ENCODE assay signal across 16 mouse cellular contexts in the genomic region with DNA sequence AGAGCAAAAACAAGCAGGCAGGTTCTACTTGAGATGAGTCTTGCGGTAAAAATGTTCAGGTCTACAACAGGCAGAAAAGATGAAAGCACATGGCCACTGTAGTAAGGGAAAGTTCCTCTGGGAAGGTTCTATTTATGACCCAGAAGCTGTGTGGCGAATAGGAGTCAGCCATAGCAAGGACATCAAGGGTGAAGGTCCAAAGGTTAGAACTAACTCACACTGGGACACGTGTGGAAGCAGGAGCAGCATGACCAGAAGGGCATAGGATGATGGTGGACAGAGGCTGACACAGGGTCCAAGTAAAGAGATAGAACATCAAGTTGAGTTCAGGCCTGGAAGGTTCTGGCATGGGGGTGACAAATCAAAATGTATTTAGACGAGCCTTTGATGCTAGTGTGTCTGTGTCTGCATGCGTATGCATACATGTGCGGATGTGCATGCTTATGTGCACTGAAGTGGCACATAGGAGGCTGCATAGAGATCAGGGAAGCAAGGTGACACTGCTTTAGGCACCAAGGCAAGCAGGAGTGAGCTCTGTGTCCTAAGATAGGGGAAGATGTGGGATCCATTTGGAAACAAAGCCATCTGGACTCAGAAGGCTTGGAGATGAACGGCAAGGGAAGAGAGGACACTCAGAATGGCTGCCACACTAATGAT. TPM values are rescaled to one million over a fixed set of nuclear protein-coding genes. Genes with fewer than 3 reads are reported as not detected.
A peak's percentile ranks its signal among the peaks of the same experiment; 100 is the strongest.
DNase-seq lines count a peak whose midpoint lies in the region; ATAC-seq and TF ChIP-seq lines count a peak whose summit lies in the region.
"Had no signal": no experiment of that assay in that cellular context is flagged by ENCODE, and none has a peak within 500 bp of the region (broad histone marks: within the 10 kb centered on the region; RNA-seq: fewer than 3 reads in every experiment).

No protein-coding gene starts in this region.

- H3K36me3 ChIP-seq in hindbrain, embryonic 10.5 days = no peaks in the 10 kb centered on the region
- no peaks in the 10 kb centered on the region for H3K36me3 ChIP-seq in hindbrain, embryonic 12.5 days
- H3K36me3 ChIP-seq in MEL (ENCODE audit: control insufficient read depth in 1 of 2, insufficient read depth in 2 of 2, low read length in 2 of 2) = peaks cover 0 to 23% of the 10 kb centered on the region in 2 experiments; a peak in 2 of 4 replicates
- no peaks in the 10 kb centered on the region for H3K36me3 ChIP-seq in liver, embryonic 14.5 days (replicated peaks; ENCODE audit: control insufficient read depth, insufficient read depth, low read depth)
- H3K36me3 ChIP-seq in thymus, adult 2 months (ENCODE audit: control insufficient read depth, insufficient read depth, low read length) = no peaks in the 10 kb centered on the region
- H3K36me3 ChIP-seq: embryonic facial prominence, embryonic 15.5 days; limb, embryonic 15.5 days; neural tube, embryonic 12.5 days had no signal

- no peak for TF ChIP-seq RAD21 in MEL (IDR thresholded peaks at IDR 0.05; ENCODE audit: low read depth, low read length)

- H3K4me3 ChIP-seq in hindbrain, embryonic 10.5 days = no peak overlapping the region
- H3K4me3 ChIP-seq in hindbrain, embryonic 12.5 days = no peak overlapping the region
- H3K4me3 ChIP-seq in MEL (ENCODE audit: control insufficient read depth in 1 of 2, insufficient read depth in 1 of 2, low read depth in 2 of 2, low read length in 2 of 2) = no peak overlapping the region
- peak overlapping the region in 1 of 2 experiments; percentile 18; a peak in 1 of 4 replicates for H3K4me3 ChIP-seq in liver, embryonic 14.5 days (ENCODE audit: insufficient read depth in 1 of 2, low read depth in 2 of 2, low read length in 2 of 2)
- H3K4me3 ChIP-seq in thymus, adult 2 months (ENCODE audit: control insufficient read depth, insufficient read depth, low read length) = no peak overlapping the region
- H3K4me3 ChIP-seq: embryonic facial prominence, embryonic 15.5 days; gastrocnemius, adult 2 months; limb, embryonic 15.5 days; neural tube, embryonic 12.5 days had no signal

- no peak overlapping the region for H3K4me2 ChIP-seq in hindbrain, embryonic 12.5 days (replicated peaks)
- H3K4me2 ChIP-seq in liver, embryonic 14.5 days (ENCODE audit: low read depth) = peak overlapping the region; percentile 64
- H3K4me2 ChIP-seq: embryonic facial prominence, embryonic 15.5 days; limb, embryonic 15.5 days; neural tube, embryonic 12.5 days had no signal

- peaks cover 42% of the 10 kb centered on the region for H3K4me1 ChIP-seq in hindbrain, embryonic 10.5 days (replicated peaks)
- peaks cover 35% of the 10 kb centered on the region for H3K4me1 ChIP-seq in hindbrain, embryonic 12.5 days
- peaks cover 11 to 29% of the 10 kb centered on the region in 2 experiments for H3K4me1 ChIP-seq in MEL (ENCODE audit: control insufficient read depth in 1 of 2, insufficient read depth in 2 of 2, low read length in 2 of 2)
- H3K4me1 ChIP-seq in liver, embryonic 14.5 days (replicated peaks; ENCODE audit: control insufficient read depth in 2 of 2, insufficient read depth in 2 of 2, low read length in 1 of 2) = peaks cover 58 to 76% of the 10 kb centered on the region in 2 experiments
- peaks cover 8% of the 10 kb centered on the region for H3K4me1 ChIP-seq in thymus, adult 2 months (replicated peaks; ENCODE audit: control insufficient read depth, insufficient read depth, low read length)

- H3K27me3 ChIP-seq in hindbrain, embryonic 10.5 days (ENCODE audit: insufficient read depth, poor library complexity, severe bottlenecking) = no peaks in the 10 kb centered on the region
- H3K27me3 ChIP-seq in hindbrain, embryonic 12.5 days = no peaks in the 10 kb centered on the region
- no peaks in the 10 kb centered on the region for H3K27me3 ChIP-seq in MEL (ENCODE audit: control insufficient read depth in 1 of 2, insufficient read depth in 2 of 2, low read length in 2 of 2)
- H3K27me3 ChIP-seq in liver, embryonic 14.5 days (ENCODE audit: control insufficient read depth, insufficient read depth, low read length) = no peaks in the 10 kb centered on the region
- no peaks in the 10 kb centered on the region for H3K27me3 ChIP-seq in thymus, adult 2 months (ENCODE audit: control insufficient read depth, insufficient read depth, low read length)
- H3K27me3 ChIP-seq: embryonic facial prominence, embryonic 15.5 days; limb, embryonic 15.5 days; neural tube, embryonic 12.5 days had no signal

- TF ChIP-seq CTCF in MEL (IDR thresholded peaks at IDR 0.05 in 2 of 3, conservative IDR thresholded peaks at IDR 0.05 in 1 of 3; ENCODE audit: control insufficient read depth in 1 of 3, insufficient read depth in 1 of 3, low read depth in 2 of 3, low read length in 3 of 3, poor library complexity in 1 of 3, severe bottlenecking in 1 of 3) = no peak
- no peak for TF ChIP-seq CTCF in liver, embryonic 14.5 days (IDR thresholded peaks at IDR 0.05; ENCODE audit: low read depth)
- TF ChIP-seq CTCF in thymus, adult 2 months (IDR thresholded peaks at IDR 0.05; ENCODE audit: borderline replicate concordance, control insufficient read depth, extremely low read depth, insufficient read depth, low read length, poor library complexity) = no peak

- no peaks in the 10 kb centered on the region for H3K79me2 ChIP-seq in MEL (ENCODE audit: control insufficient read depth, insufficient read depth, low read length, poor library complexity)

- no peak for TF ChIP-seq EP300 in MEL (IDR thresholded peaks at IDR 0.05; ENCODE audit: low read depth in 1 of 2, low read length in 2 of 2)
- no peak; the same call in 1 of the 2 replicates for TF ChIP-seq EP300 in liver, embryonic 14.5 days (IDR thresholded peaks at IDR 0.05; ENCODE audit: low read depth)

- 86% methylated on average over 7 of the region's 7 CpGs for WGBS in hindbrain, embryonic 10.5 days
- 89% methylated on average over 7 of the region's 7 CpGs for WGBS in hindbrain, embryonic 12.5 days
- WGBS in liver, embryonic 14.5 days (ENCODE audit: insufficient replicate concordance) = 56% methylated on average over 7 of the region's 7 CpGs
- WGBS in thymus, adult 2 months = 92% methylated on average over 7 of the region's 7 CpGs

- DNase-seq in hindbrain, embryonic 10.5 days (ENCODE audit: low spot score) = no peak
- DNase-seq in MEL (ENCODE audit: low read depth, low spot score) = no peak
- DNase-seq in liver, embryonic 14.5 days (ENCODE audit: low read depth in 3 of 3, low spot score in 3 of 3) = no peak
- no peak for DNase-seq in thymus, adult 2 months
- no peak for DNase-seq in cerebellum, adult 18-20 months
- DNase-seq: cerebellum, adult 8-10 months; gastrocnemius, adult 2 months; lung, postnatal 4 days; right cerebral cortex, postnatal 4 days had no signal

- no peak for ATAC-seq in hindbrain, embryonic 12.5 days (ENCODE audit: low FRiP score)
- peak; percentile 26 for ATAC-seq in erythroblast, adult 5-6 weeks (replicated peaks; ENCODE audit: low FRiP score, poor library complexity, severe bottlenecking)
- peak; percentile 64 for ATAC-seq in liver, embryonic 14.5 days (ENCODE audit: insufficient read depth)
- ATAC-seq in inflammation-experienced regulatory T-cells, adult 6 months = no peak
- ATAC-seq: forebrain, embryonic 14.5 days had no signal

- H3K9me3 ChIP-seq in hindbrain, embryonic 10.5 days = no peaks in the 10 kb centered on the region
- no peaks in the 10 kb centered on the region for H3K9me3 ChIP-seq in hindbrain, embryonic 12.5 days (replicated peaks)
- no peaks in the 10 kb centered on the region for H3K9me3 ChIP-seq in MEL (replicated peaks; ENCODE audit: insufficient read depth, low read length)
- no peaks in the 10 kb centered on the region for H3K9me3 ChIP-seq in liver, embryonic 14.5 days (ENCODE audit: control insufficient read depth, low read length)
- H3K9me3 ChIP-seq: embryonic facial prominence, embryonic 15.5 days; limb, embryonic 15.5 days; neural tube, embryonic 12.5 days had no signal

- H3K27ac ChIP-seq in hindbrain, embryonic 10.5 days = peak overlapping the region; percentile 67
- H3K27ac ChIP-seq in hindbrain, embryonic 12.5 days = no peak overlapping the region
- peak overlapping the region; percentile 79 for H3K27ac ChIP-seq in MEL (ENCODE audit: control insufficient read depth, low read depth, low read length)
- H3K27ac ChIP-seq in liver, embryonic 14.5 days = peak overlapping the region; percentile 99
- no peak overlapping the region for H3K27ac ChIP-seq in thymus, adult 2 months (ENCODE audit: control insufficient read depth, insufficient read depth, low read length)
- H3K27ac ChIP-seq: embryonic facial prominence, embryonic 15.5 days; gastrocnemius, adult 2 months; limb, embryonic 15.5 days; neural tube, embryonic 12.5 days had no signal

- no peak for TF ChIP-seq POLR2A in MEL (IDR thresholded peaks at IDR 0.05; ENCODE audit: control insufficient read depth in 1 of 2, insufficient read depth in 1 of 2, low read depth in 1 of 2, low read length in 2 of 2, poor library complexity in 1 of 2)
- TF ChIP-seq POLR2A in thymus, adult 2 months (IDR thresholded peaks at IDR 0.05; ENCODE audit: control insufficient read depth, extremely low read depth, insufficient read depth, low read length, poor library complexity) = no peak

- no peak overlapping the region for H3K9ac ChIP-seq in hindbrain, embryonic 12.5 days
- H3K9ac ChIP-seq in MEL (ENCODE audit: control insufficient read depth, low read depth, low read length, poor library complexity, severe bottlenecking) = peak overlapping the region; percentile 49
- peak overlapping the region; percentile 74 for H3K9ac ChIP-seq in liver, embryonic 14.5 days (replicated peaks)
- H3K9ac ChIP-seq: embryonic facial prominence, embryonic 15.5 days; limb, embryonic 15.5 days; neural tube, embryonic 12.5 days had no signal

TF ChIP-seq in MEL, 35 proteins besides CTCF, POLR2A, EP300 and RAD21 (continues in another document):
- TF ChIP-seq ZKSCAN1 (IDR thresholded peaks at IDR 0.05; ENCODE audit: low read depth, low read length) (no peak), USF1 (IDR thresholded peaks at IDR 0.05; ENCODE audit: low read depth, low read length) (no peak), MAX (IDR thresholded peaks at IDR 0.05; ENCODE audit: low read length) (peak; percentile 19; the same call in 1 of the 2 replicates), HCFC1 (IDR thresholded peaks at IDR 0.05; ENCODE audit: low read depth, low read length) (no peak)

RNA-seq across cellular contexts. Expression of a gene that starts 28.7 kb away (rescaled TPM):
- polyA plus RNA-seq in hindbrain, embryonic 10.5 days (2016; fragmentation: Nextera tagmentation; extraction: Ambion mirVana) = 5.4 and 6.0 TPM in 2 replicates
- polyA plus RNA-seq in hindbrain, embryonic 12.5 days (2016; fragmentation: Nextera tagmentation; extraction: Ambion mirVana) = 16.0 and 18.6 TPM in 2 replicates
- 3.4 and 3.8 TPM in 2 replicates for total RNA-seq in MEL (2012; rRNA removed)
- 1 to 10 TPM in 1 of 2 experiments, not detected in 1; 4.9 TPM for polyA plus RNA-seq in MEL (2012; ENCODE audit: insufficient read depth in 1 of 2, insufficient read length in 2 of 2, low read depth in 1 of 2, low replicate concordance in 2 of 2, missing spikeins in 1 of 2)
- 1,203 and 1,240 TPM in 2 replicates for total RNA-seq in erythroblast, adult 5-6 weeks (2015; ENCODE audit: low replicate concordance)
- total RNA-seq in erythroblast, adult 5-6 weeks (2017; ENCODE audit: low replicate concordance) = 858 and 892 TPM in 2 replicates
- polyA plus RNA-seq in liver, embryonic 14.5 days (2012; rRNA removed) = 21.5 and 25.1 TPM in 2 replicates
- 28.7 and 29.4 TPM in 2 replicates for polyA plus RNA-seq in liver, embryonic 14.5 days (2014; fragmentation: Nextera tagmentation; extraction: Ambion mirVana)
- polyA plus RNA-seq in thymus, adult 2 months (2012; rRNA removed) = 12.0 and 13.0 TPM in 2 replicates
- polyA plus RNA-seq in inflammation-experienced regulatory T-cells, adult 6 months (2017; shearing (Covaris generic)) = 1 to 10 TPM; 5.3 to 7.4 (median 7.0) TPM

Comparison
In these comparisons a context has a peak if more than half of its experiments do, and no peak if none do; other contexts are left out.
1. H3K27ac ChIP-seq: peak in hindbrain, embryonic 10.5 days (single experiment), MEL (single experiment) and liver, embryonic 14.5 days (single experiment); none in hindbrain, embryonic 12.5 days (single experiment) and thymus, adult 2 months (single experiment).
2. ATAC-seq: peak in erythroblast, adult 5-6 weeks (single experiment) and liver, embryonic 14.5 days (single experiment); none in hindbrain, embryonic 12.5 days (single experiment) and inflammation-experienced regulatory T-cells, adult 6 months (single experiment).